Mouse (Mus musculus) heart, adult 11 months (tissue): ENCODE measurements around the gene Atg7.

ENCODE experiments used
- DNase-seq: peaks from one replicate; pipeline ENCODE4 v3.0.0; 2022

Atg7 gene

GRCm38 (mm10) chr6:114821646-114822045 is 178.7 kb downstream of the Atg7 start:
- peak; percentile 96 for DNase-seq

DNA sequence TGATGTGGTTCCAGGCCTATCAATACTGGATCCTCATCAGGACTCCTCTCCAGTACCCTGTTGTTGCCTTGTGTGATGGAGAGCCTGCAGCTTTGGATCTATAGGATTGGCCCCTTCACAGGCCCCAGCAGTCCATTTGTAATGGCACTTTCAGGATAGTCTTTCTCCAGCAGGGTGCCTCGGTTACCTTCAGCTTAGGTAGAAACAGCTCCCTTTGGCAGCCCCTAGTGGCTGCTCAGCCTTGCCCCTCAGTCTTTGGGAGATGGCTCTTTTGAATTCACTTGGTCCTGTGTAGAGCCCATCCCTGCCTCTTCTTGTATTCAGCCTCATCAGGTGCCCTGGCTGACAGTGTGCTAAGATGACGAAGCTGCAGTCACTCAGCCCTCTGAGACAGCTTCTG is 184.0 kb downstream of the Atg7 start:
- no peak for DNase-seq

- DNase-seq = no peak
These were observed 187.0 kb downstream of the Atg7 start for GRCm38 (mm10) chr6:114829660-114830438.

- no peak for DNase-seq
These were observed 188.9 kb downstream of the Atg7 start for GRCm38 (mm10) chr6:114831807-114832206.

- DNase-seq = no peak
These were observed 190.3 kb downstream of the Atg7 start for GRCm38 (mm10) chr6:114833058-114833685.

DNA sequence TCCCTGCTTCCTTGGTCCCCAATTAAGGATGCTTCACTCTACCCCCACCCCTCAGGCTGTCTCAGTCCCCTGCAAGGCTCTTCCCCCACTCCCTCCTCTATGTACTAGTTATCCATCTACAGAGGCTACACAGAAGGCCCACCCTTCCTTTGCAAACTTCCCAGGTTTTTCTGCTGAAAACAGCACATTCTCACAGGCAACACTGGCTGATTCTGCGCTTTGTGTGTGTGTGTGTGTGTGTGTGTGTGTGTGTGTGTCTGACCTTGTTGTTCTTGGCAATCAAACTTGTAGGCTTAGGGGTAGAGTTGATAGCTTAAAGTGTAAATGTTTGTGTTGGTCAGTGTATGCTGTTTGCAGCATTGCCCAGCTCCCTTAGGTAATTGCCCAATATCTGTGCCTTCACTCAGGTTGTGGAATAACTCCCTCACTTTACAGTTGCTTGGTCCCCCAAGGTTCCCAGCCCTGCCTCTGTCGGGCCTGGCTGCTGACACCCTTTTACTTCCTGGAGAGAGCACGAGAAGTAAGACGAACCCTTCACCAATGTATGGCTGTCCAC is 191.0 kb downstream of the Atg7 start:
- peak; percentile 92 for DNase-seq

GRCm38 (mm10) chr6:114835344-114835743 is 192.4 kb downstream of the Atg7 start:
- no peak for DNase-seq

GRCm38 (mm10) chr6:114835752-114836151 is 192.9 kb downstream of the Atg7 start:
- no peak for DNase-seq

GRCm38 (mm10) chr6:114836433-114836832 is 193.5 kb downstream of the Atg7 start:
- DNase-seq = no peak

DNA sequence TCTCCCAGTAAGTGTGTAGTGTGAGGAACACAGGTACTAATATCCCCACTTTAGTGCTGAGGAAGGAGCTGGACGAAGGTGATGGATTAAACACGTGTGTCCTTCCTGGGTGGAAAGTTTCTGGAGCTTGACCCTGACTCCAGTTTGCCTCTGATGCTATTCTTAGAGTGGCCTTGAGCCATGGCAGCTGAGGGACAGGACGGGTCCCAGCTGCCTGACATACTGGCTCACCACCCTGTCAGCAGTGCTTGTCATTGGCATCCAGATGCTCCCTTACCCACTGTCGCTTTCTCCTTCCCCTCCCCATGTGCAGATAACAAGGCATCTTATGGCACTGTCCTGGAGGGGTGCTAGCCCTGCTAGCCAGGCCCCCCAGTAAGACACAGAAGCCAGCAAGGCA is 196.0 kb downstream of the Atg7 start:
- DNase-seq = peak; percentile 97

DNA sequence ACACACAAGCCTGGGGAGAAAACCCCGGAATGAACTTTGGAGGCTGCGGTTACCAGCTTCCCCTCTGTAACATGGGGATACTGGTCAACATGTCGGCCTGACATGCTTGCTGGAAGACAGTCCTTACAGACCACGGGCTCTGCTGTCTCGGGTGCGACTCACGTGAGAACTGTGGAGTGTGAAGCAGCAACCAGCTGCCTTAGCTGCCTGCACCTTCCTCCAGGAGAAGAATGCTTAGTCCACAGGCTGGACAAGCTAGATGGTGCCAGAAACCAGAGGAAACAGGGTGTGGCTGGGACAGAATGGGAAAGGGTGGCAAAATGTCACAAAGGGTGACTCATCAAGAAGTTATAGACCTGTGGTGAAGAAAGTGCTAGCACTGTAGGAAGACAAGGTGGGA is 197.1 kb downstream of the Atg7 start:
- DNase-seq = peak; percentile 95

DNA sequence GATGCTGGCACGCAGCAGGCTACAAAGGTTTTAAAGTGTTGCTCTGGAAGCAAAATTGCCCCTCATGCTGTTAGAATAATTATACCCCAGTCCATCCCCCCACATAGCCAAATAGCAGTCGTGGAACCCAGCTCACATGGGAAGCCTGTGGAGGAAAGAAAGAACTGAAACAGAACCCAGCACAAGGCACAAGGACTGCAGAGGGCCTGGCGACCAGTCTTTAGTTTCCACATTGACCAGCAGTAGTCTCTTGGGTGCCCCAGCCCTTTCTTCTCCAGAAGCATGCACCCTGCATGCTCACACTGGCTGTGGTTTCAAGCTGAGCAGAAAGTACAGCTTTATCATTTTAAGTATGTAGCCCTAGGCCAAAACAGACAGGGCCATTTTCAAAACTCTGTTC is 199.2 kb downstream of the Atg7 start:
- no peak for DNase-seq

DNA sequence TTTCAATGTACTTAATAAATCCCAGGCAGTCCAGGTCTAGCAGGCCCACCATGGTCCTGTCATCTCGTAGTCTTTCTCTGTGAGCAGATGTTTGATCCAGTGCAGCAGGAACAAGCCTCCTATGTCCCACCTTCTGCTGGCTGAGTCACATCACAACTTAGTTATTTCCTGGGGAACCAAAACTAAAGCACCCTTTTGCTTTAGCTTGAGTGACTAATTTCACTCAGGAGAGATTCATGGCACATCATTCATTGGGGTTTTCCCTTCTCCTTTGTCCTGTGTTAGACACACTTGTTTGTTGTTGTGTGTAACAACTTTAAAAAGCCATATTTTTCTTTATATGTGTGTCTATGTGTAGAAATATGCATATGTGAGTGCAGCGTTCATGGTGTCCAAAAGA is 200.0 kb downstream of the Atg7 start:
- DNase-seq = no peak

DNA sequence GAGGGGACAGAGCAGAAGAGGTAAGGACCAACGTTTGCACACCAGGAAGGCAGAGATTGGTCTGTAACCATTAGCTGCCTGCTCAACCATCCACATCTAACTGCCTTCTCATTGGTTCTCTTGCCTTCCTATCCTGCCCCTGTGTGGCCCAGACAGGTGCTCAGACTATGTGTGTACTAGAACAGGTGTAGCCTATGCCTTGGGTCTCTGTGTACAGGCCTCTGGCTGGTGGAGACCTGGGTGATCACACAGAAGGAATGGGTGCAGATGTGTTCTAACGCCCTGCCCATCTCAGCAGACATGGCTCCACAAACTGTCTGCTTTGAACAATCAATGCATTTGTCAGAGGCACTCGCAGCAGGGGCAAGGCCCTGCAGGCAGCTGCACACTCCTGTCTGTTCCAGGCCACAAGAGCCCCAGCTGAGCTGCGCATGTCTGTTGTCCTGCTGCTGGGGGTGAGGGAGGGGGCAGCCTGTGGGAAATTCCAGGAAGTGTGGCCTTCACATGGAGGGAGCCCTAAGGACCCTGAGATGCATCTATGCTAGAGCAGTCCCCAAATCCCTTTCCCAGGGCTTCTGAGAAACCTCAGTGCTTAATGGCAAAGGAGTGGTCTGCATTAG is 203.4 kb downstream of the Atg7 start:
- no peak for DNase-seq

- no peak for DNase-seq
These were observed 204.8 kb downstream of the Atg7 start for GRCm38 (mm10) chr6:114847582-114848174.

DNA sequence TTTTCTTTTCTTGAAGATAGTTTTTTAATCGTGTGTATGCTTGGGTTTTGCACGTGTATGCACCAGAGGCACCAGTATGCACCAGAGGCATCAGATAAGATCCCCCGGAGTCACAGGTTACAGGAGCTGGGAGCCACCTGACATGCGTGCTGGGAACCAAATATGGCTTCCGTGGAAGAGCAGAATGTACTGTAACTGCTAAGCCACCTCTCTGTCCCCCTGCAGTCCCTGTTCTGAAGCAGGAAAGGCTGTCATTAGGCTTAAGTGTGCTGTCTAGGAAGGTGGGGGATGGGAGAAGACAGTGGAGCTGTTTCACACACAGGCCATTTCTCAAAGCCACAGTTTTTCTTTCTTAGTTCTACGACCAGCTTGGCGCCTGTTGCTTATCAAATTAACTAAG is 205.9 kb downstream of the Atg7 start:
- no peak for DNase-seq

DNA sequence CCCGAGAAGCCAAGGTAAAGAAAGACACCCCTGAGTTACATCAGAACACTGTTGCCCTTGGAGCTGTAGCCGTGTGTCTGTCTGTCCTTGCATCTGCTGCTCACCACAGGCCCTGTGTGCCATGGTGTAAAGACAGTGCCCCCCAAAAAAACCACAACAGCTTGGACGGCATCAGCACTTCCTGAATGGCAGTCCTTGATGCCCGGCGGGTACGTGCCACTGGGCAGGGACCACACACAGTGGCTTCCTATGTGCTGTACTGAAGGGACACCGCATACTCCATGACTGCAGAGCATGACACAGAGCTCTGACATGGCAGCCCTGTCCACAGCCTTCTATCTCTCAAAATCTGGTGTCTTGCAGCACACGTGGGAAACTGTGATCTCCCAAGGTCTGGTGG is 206.9 kb downstream of the Atg7 start:
- DNase-seq = no peak

GRCm38 (mm10) chr6:114851688-114852087 is 208.8 kb downstream of the Atg7 start:
- DNase-seq = no peak

DNA sequence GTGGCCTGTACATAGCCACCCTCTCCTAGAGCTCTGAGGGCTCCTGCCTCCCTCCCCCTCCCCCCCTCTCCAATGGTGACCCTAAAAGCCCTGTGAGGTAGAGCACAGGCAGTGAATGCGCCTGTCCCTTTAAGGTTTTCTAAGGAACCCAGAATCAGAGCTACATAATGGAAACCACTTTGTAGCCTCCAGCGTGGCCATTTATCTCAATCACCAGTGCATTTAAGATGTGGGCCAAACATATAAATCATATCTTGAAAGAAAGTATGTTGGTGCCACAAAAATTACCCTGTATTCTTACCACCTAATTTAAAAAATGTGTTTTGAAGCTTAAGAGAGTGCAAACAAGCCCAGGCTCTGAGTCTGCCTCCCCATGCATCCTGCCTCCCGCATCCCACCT is 209.8 kb downstream of the Atg7 start:
- no peak for DNase-seq

DNA sequence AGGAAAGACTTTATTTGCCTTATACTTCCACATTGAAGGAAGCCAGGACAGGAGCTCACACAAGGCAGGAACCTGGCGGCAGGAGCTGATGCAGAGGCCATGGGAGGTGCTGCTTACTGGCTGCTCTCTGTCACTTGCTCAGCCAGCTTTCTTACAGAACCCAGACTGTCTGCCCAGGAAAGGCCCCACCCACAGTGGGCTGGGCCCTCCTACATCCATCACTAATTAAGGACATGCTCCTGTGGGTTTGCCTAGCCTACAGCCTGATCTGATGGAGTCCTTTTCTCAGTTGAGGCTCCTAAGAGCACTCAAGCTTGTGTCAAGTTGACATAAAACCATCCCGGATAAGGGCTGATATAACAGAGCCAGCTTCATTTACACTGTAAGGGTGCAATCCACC is 211.5 kb downstream of the Atg7 start:
- no peak for DNase-seq

- DNase-seq = no peak
These were observed 212.7 kb downstream of the Atg7 start for GRCm38 (mm10) chr6:114855644-114856043.

DNA sequence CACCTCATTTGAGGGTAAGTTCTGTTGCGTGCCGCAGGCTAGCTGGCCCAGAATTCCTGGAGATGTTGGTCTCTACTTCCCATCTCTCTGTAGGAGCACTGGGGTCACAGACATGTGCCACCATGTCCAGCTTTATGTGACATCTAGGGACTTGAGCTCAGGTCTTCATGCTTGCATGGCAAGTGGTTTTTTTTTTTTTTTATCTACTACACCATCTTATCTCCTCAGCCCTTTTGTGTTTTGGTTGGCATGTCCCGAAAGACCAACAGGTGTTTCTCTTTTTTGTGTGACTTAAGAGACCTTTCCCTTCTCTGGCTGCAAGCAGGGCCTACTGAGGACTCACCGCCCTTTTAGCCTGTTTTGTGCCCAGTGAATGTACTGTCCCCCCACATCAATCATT is 213.6 kb downstream of the Atg7 start:
- no peak for DNase-seq

- DNase-seq = peak; percentile 93
These were observed 215.3 kb downstream of the Atg7 start for GRCm38 (mm10) chr6:114857996-114858721.
